Mouse (Mus musculus) limb, embryonic 12.5 days (tissue): ENCODE measurements around the gene Dll3. TPM values are rescaled to one million over a fixed set of nuclear protein-coding genes. Genes with fewer than 3 reads are reported as not detected.

Source experiments
- ATAC-seq: fragments of 200-750 bp; cut with Nextera tagmentation; 2 replicates; pipeline ENCODE4 v1.8.0; 2017; ENCODE audit warnings: low read depth, moderate TSS enrichment; ENCODE audit not compliant: insufficient number of reproducible peaks, insufficient read depth, low FRiP score, low TSS enrichment
- H3K27ac ChIP-seq: fragments of 300-500 bp; sonication (generic); 2 replicates; pipeline ENCODE4 v1.5.1; 2016; ENCODE audit warnings: mild to moderate bottlenecking, moderate library complexity
- H3K27me3 ChIP-seq: fragments of 300-500 bp; sonication (generic); 2 replicates; pipeline ENCODE4 v1.6.1; 2016; ENCODE audit warnings: mild to moderate bottlenecking, moderate library complexity
- H3K36me3 ChIP-seq: fragments of 300-500 bp; sonication (generic); 2 replicates; pipeline ENCODE4 v1.6.1; 2016; ENCODE audit warnings: mild to moderate bottlenecking, moderate library complexity
- H3K4me1 ChIP-seq: fragments of 300-500 bp; sonication (generic); replicated peaks from 2 replicates; pipeline ENCODE4 v1.6.1; 2016
- H3K4me2 ChIP-seq: fragments of 300-500 bp; sonication (generic); 2 replicates; pipeline ENCODE4 v1.6.1; 2016; ENCODE audit warnings: mild to moderate bottlenecking, moderate library complexity
- H3K4me3 ChIP-seq: fragments of 300-500 bp; sonication (generic); replicated peaks from 2 replicates; pipeline ENCODE4 v1.5.1; 2016; ENCODE audit warnings: mild to moderate bottlenecking
- H3K9ac ChIP-seq: fragments of 300-500 bp; sonication (generic); replicated peaks from 2 replicates; pipeline ENCODE4 v1.6.1; 2016; ENCODE audit warnings: mild to moderate bottlenecking, moderate library complexity
- H3K9me3 ChIP-seq: fragments of 300-500 bp; sonication (generic); 2 replicates; pipeline ENCODE4 v1.6.1; 2016; ENCODE audit warnings: mild to moderate bottlenecking, moderate library complexity
- WGBS: fragments of 180-500 bp; shearing (Covaris S2); methylation state at CpG from one replicate; pipeline ENCODE4 v1.1.7; 2016; 5-methylcytosine and 5-hydroxymethylcytosine counted together
- polyA plus RNA-seq: library from polyadenylated mRNA; unstranded; fragments of >200 nt; fragmentation: Nextera tagmentation; extraction: Ambion mirVana; gene quantifications from 2 replicates; pipeline ENCODE4 v1.2.1, GENCODE M21; 2016

The Dll3 gene
- polyA plus RNA-seq, 1 experiment from 2014 or later = 3.7 TPM

DNA sequence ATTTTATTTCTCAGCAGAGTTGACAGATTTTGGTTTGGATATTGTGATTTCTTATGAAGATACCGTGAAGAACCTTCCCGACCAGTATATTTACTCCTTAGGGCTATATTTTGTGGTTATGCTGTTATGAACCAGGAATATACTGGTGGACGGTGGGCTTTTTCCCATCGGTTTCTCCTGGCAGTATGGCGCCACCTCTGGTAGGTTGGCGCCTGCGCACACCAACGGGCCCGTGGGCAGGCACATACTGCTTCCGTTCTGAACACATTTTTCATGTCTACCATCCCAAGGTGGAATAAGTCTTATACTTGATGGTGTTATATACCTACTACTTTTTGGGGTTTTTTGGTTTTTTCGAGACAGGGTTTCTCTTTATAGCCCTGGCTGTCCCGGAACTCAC lies 32.7 kb downstream of the Dll3 start:
- H3K9ac ChIP-seq = no peak overlapping the region
- ATAC-seq = no peak
- H3K27ac ChIP-seq = no peak overlapping the region
- no peak overlapping the region for H3K4me3 ChIP-seq
- H3K36me3 ChIP-seq = peaks cover 35% of the 10 kb centered on the region
- H3K4me1 ChIP-seq = peaks cover 7% of the 10 kb centered on the region; the same call in 1 of the 2 replicates
- no peaks in the 10 kb centered on the region for H3K27me3 ChIP-seq
- WGBS = 93% methylated on average over 12 of the region's 12 CpGs
- peaks cover 11% of the 10 kb centered on the region; the same call in 1 of the 2 replicates for H3K9me3 ChIP-seq
- H3K4me2 ChIP-seq = no peak overlapping the region

DNA sequence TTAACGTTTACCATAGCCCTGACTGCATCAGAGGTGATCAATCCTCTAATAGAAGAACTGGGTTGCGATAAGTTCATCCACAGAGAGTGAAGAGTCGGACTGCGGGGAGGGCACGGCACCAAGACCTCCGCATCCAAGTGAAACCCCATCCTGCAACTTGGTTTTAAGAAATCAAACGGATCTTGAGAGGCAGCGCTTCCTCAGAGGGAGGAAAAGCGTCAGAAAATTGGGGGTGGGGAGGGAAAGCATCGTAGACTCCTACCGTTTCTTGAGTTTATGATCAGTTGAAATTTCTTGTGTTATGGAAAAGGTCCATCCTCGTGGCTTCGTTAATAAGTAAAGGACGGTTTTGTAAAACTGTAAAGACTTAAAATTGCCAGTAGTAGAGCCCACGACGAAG lies 33.5 kb downstream of the Dll3 start:
- Histone ChIP-seq H3K4me1 (peaks cover 7% of the 10 kb centered on the region; the same call in 1 of the 2 replicates), H3K9ac (peak overlapping the region; percentile 97), H3K4me3 (peak overlapping the region; percentile 92), H3K9me3 (peaks cover 11% of the 10 kb centered on the region; the same call in 1 of the 2 replicates), H3K27me3 (no peaks in the 10 kb centered on the region), H3K36me3 (peaks cover 35% of the 10 kb centered on the region), H3K4me2 (peak overlapping the region; percentile 79), H3K27ac (peak overlapping the region; percentile 92)
- WGBS = 32% methylated on average over 16 of the region's 16 CpGs
- ATAC-seq = no peak

- peak overlapping the region; percentile 92 for H3K27ac ChIP-seq
- ATAC-seq = peak; percentile 66
- peak overlapping the region; percentile 97 for H3K9ac ChIP-seq
- H3K27me3 ChIP-seq = no peaks in the 10 kb centered on the region
- peaks cover 11% of the 10 kb centered on the region; the same call in 1 of the 2 replicates for H3K9me3 ChIP-seq
- under 1% methylated on average over 62 of the region's 62 CpGs for WGBS
- H3K4me3 ChIP-seq = peak overlapping the region; percentile 92
- H3K4me1 ChIP-seq = peaks cover 7% of the 10 kb centered on the region; the same call in 1 of the 2 replicates
- peaks cover 32% of the 10 kb centered on the region for H3K36me3 ChIP-seq
- H3K4me2 ChIP-seq = peak overlapping the region; percentile 79
These were observed 34.0 kb downstream of the Dll3 start for GRCm38 (mm10) chr7:28268042-28268531.

DNA sequence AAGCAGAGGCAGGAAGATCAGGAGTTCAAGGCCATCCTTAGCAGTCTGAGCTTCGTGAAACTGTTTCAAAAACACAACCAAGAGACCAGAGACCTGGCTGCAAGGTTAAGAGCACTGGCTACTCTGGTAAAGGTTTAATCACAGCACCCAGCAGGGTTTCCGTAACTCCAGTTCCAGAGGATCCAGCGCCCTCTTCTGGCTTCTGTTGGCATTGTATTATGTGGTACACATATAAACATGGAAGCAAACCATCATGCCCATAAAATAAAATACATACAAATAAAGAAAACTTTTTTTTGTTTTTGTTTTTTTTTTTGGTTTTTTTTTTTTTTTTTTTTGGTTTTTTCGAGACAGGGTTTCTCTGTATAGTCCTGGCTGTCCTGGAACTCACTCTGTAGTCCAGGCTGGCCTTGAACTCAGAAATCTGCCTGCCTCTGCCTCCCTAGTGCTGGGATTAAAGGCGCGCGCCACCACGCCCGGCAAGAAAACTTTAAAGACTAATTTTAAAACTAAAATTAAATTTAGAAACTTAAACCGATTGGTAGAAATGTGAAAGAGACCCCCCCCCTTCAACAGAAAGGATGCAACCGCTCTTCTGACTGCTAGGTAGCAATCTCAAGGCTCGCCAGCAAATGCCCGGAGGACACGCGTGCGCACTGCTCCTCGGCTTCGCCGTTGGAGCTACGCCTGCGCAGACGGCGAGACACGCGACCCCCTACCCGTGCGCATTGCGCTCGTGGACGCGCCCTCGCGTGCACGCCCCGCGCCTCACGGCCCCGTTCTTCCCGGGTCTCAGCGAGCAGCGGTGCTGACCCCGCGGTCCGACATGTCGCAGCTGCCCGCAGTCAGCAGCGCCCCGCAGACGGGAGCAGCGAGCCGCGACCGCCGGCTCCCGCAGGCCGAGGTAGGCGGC lies 34.7 kb downstream of the Dll3 start, which contains the start of gene Eid2:
Gene Eid2, plus strand, starts transcription at position 753 of the 913 bp plus-strand sequence.
- peaks cover 25% of the 10 kb centered on the region for H3K36me3 ChIP-seq
- peaks cover 11% of the 10 kb centered on the region; the same call in 1 of the 2 replicates for H3K9me3 ChIP-seq
- 8% methylated on average over 57 of the region's 57 CpGs for WGBS
- peak within 1 kb of the TSS; percentile 79 for H3K4me2 ChIP-seq
- H3K4me3 ChIP-seq = peak within 1 kb of the TSS; percentile 92
- no peaks in the 10 kb centered on the region for H3K27me3 ChIP-seq
- H3K4me1 ChIP-seq = peaks cover 7% of the 10 kb centered on the region; the same call in 1 of the 2 replicates
- peak within 1 kb of the TSS; percentile 97 for H3K9ac ChIP-seq
- peak within 1 kb of the TSS; percentile 92 for H3K27ac ChIP-seq
- ATAC-seq = peak; percentile 83

DNA sequence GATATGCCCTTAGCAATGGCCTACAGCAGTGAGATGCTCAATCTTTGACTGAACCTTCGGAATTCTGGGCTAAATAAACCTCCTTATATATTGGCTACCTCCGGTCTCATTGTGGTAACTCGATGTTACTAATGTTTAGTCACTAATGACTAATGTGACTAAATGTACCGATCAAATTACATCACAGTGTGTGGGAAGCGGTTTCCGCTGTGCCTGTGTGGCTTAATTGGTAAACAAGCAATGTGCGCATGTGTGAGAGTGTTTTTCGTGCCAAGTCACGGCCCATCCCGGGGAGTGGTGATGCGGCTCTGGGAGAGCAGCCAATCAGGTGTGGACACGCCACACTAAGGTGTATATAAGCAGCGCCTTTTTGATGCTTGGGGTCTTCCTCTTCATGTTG lies 36.6 kb downstream of the Dll3 start:
- H3K9me3 ChIP-seq = 0 out of 2 replicates have a peak, but pooled peaks cover 6% of the 10 kb centered on the region
- WGBS = 90% methylated on average over 13 of the region's 13 CpGs
- no peak overlapping the region for H3K27ac ChIP-seq
- peaks cover 7% of the 10 kb centered on the region; the same call in 1 of the 2 replicates for H3K4me1 ChIP-seq
- peaks cover 10% of the 10 kb centered on the region for H3K36me3 ChIP-seq
- no peaks in the 10 kb centered on the region for H3K27me3 ChIP-seq
- no peak for ATAC-seq
- H3K4me2 ChIP-seq = no peak overlapping the region
- H3K4me3 ChIP-seq = no peak overlapping the region
- no peak overlapping the region for H3K9ac ChIP-seq

DNA sequence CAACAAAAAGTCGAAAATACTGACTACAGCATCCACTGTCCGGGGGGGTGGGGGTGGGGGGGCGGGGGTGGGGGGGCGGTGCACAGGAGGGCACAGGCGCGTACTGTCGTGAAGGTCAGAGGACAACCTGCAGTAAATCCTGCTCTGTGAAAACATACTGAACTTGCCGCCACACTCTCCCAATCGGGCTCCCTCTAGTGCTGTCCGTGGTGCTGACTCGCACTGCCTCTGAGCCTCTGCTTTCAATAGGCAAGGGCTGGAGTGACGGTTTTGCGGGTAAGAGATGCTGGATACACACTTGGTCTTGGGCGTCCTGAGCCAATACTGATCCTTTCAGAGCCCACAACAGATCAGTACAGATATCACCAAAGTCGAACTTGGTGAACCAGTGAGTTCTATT lies 38.3 kb downstream of the Dll3 start:
- Histone ChIP-seq H3K9ac (no peak overlapping the region), H3K9me3 (no peaks in the 10 kb centered on the region), H3K27me3 (no peaks in the 10 kb centered on the region), H3K4me2 (no peak overlapping the region), H3K4me3 (no peak overlapping the region), H3K4me1 (0 out of 2 replicates have a peak, but pooled peaks cover 5% of the 10 kb centered on the region), H3K36me3 (no peaks in the 10 kb centered on the region), H3K27ac (no peak overlapping the region)
- 6% methylated on average over 13 of the region's 15 CpGs for WGBS
- ATAC-seq = no peak

GRCm38 (mm10) chr7:28262861-28263260 lies 39.2 kb downstream of the Dll3 start:
- H3K9me3 ChIP-seq = no peaks in the 10 kb centered on the region
- 58% methylated on average over 5 of the region's 5 CpGs for WGBS
- no peak overlapping the region for H3K9ac ChIP-seq
- no peaks in the 10 kb centered on the region for H3K36me3 ChIP-seq
- H3K4me2 ChIP-seq = no peak overlapping the region
- H3K4me1 ChIP-seq = no peaks in the 10 kb centered on the region
- ATAC-seq = no peak
- H3K27me3 ChIP-seq = no peaks in the 10 kb centered on the region
- H3K4me3 ChIP-seq = no peak overlapping the region
- H3K27ac ChIP-seq = no peak overlapping the region

GRCm38 (mm10) chr7:28255476-28255875 lies 46.6 kb downstream of the Dll3 start:
- H3K4me2 ChIP-seq = no peak overlapping the region
- H3K4me1 ChIP-seq = no peaks in the 10 kb centered on the region
- peaks cover 6% of the 10 kb centered on the region; the same call in 1 of the 2 replicates for H3K9me3 ChIP-seq
- H3K9ac ChIP-seq = no peak overlapping the region
- H3K27me3 ChIP-seq = no peaks in the 10 kb centered on the region
- no peak overlapping the region for H3K4me3 ChIP-seq
- no peak for ATAC-seq
- WGBS = 77% methylated on average over 6 of the region's 6 CpGs
- no peak overlapping the region for H3K27ac ChIP-seq
- no peaks in the 10 kb centered on the region for H3K36me3 ChIP-seq

- 88% methylated on average over 6 of the region's 6 CpGs for WGBS
These were observed 47.4 kb downstream of the Dll3 start for GRCm38 (mm10) chr7:28254591-28254990.

GRCm38 (mm10) chr7:28251976-28252375 lies 50.1 kb downstream of the Dll3 start:
- Histone ChIP-seq H3K4me3 (no peak overlapping the region), H3K27ac (no peak overlapping the region), H3K36me3 (no peaks in the 10 kb centered on the region), H3K9me3 (peaks cover 10% of the 10 kb centered on the region; the same call in 1 of the 2 replicates), H3K4me1 (no peaks in the 10 kb centered on the region), H3K4me2 (no peak overlapping the region), H3K9ac (no peak overlapping the region), H3K27me3 (no peaks in the 10 kb centered on the region)
- WGBS = 89% methylated on average over 17 of the region's 17 CpGs
- no peak for ATAC-seq

More at GRCm38 (mm10) chr7:28254591-28254990, 47.4 kb downstream of the Dll3 start:
- Histone ChIP-seq H3K4me3 (no peak overlapping the region), H3K36me3 (no peaks in the 10 kb centered on the region), H3K4me2 (no peak overlapping the region), H3K27ac (no peak overlapping the region), H3K27me3 (no peaks in the 10 kb centered on the region), H3K4me1 (no peaks in the 10 kb centered on the region), H3K9me3 (peaks cover 6% of the 10 kb centered on the region; the same call in 1 of the 2 replicates), H3K9ac (no peak overlapping the region)
- ATAC-seq = no peak

DNA sequence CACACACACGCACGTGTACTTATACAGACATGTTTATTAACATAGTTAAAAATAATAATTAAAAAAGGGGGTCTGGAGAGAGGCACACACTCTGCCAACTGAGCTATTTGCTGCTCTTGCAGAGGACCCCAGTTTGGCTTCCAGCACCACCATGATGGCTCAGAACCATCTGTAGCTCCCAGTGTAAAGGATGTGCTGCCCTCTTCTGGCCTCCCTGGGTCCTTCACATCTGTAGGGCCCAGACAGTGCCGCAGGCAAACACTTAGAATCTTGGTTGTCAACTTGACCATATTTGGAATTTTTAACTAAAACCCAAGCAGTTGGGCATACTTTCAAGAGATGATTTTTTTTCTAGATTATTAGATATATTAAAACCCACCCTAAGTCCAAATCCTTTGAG lies 53.1 kb downstream of the Dll3 start:
- Histone ChIP-seq H3K4me1 (no peaks in the 10 kb centered on the region), H3K4me2 (no peak overlapping the region), H3K27ac (no peak overlapping the region), H3K9ac (no peak overlapping the region), H3K9me3 (0 out of 2 replicates have a peak, but pooled peaks cover 5% of the 10 kb centered on the region), H3K4me3 (no peak overlapping the region), H3K36me3 (no peaks in the 10 kb centered on the region), H3K27me3 (no peaks in the 10 kb centered on the region)
- 83% methylated on average over 3 of the region's 3 CpGs for WGBS
- ATAC-seq = no peak
